ENCODE assay signal across 28 mouse cellular contexts in genomic region chr12:100330234-100330633, GRCm38 (mm10).
A peak's percentile ranks its signal among the peaks of the same experiment; 100 is the strongest.
DNase-seq lines count a peak whose midpoint lies in the region; ATAC-seq and TF ChIP-seq lines count a peak whose summit lies in the region.
"Had no signal": no experiment of that assay in that cellular context is flagged by ENCODE, and none has a peak within 500 bp of the region (broad histone marks: within the 10 kb centered on the region; RNA-seq: fewer than 3 reads in every experiment).

No protein-coding gene starts in this region.

- TF ChIP-seq EP300 in liver, postnatal 0 days (IDR thresholded peaks at IDR 0.05; ENCODE audit: low read depth) = no peak

- WGBS in liver, postnatal 0 days (ENCODE audit: insufficient replicate concordance) = 85% methylated on average over 8 of the region's 8 CpGs
- WGBS in kidney, adult 2 months = 87% methylated on average over 8 of the region's 8 CpGs

- peak overlapping the region; percentile 59 for H3K27ac ChIP-seq in left cerebral cortex, adult 2 months
- H3K27ac ChIP-seq in cortical plate, adult 2 months (ENCODE audit: insufficient read depth, low read length) = 0 out of 2 replicates have a peak overlapping the region, but pooled peaks have one; percentile 32
- H3K27ac ChIP-seq in liver, postnatal 0 days (ENCODE audit: low read depth) = no peak overlapping the region
- H3K27ac ChIP-seq in kidney, adult 2 months (ENCODE audit: insufficient read depth, low read depth, low read length) = no peak overlapping the region
- H3K27ac ChIP-seq: embryonic facial prominence, embryonic 12.5 days; embryonic facial prominence, embryonic 15.5 days; forebrain, embryonic 12.5 days; heart, embryonic 15.5 days; hindbrain, embryonic 10.5 days; hindbrain, embryonic 13.5 days had no signal

- intact Hi-C loops in left cerebral cortex, adult 2 months (cut with DNase I) = no loop called here

- H3K4me2 ChIP-seq in liver, postnatal 0 days (ENCODE audit: low read depth, low read length) = no peak overlapping the region
- H3K4me2 ChIP-seq: embryonic facial prominence, embryonic 12.5 days; embryonic facial prominence, embryonic 15.5 days; forebrain, embryonic 12.5 days; heart, embryonic 12.5 days; heart, embryonic 15.5 days; hindbrain, embryonic 13.5 days had no signal

- H3K36me3 ChIP-seq in liver, postnatal 0 days (replicated peaks; ENCODE audit: insufficient read depth, low read length) = peaks cover 3% of the 10 kb centered on the region; the same call in 1 of the 2 replicates
- no peaks in the 10 kb centered on the region for H3K36me3 ChIP-seq in kidney, adult 2 months (ENCODE audit: control insufficient read depth, insufficient read depth, low read length)

- H3K4me1 ChIP-seq in cortical plate, adult 2 months (ENCODE audit: control insufficient read depth, insufficient read depth, low read length) = peaks cover 11% of the 10 kb centered on the region
- H3K4me1 ChIP-seq in liver, postnatal 0 days (ENCODE audit: insufficient read depth) = no peaks in the 10 kb centered on the region
- no peaks in the 10 kb centered on the region for H3K4me1 ChIP-seq in kidney, adult 2 months (ENCODE audit: control insufficient read depth, insufficient read depth, low read length)
- H3K4me1 ChIP-seq: embryonic facial prominence, embryonic 12.5 days; embryonic facial prominence, embryonic 15.5 days; forebrain, embryonic 12.5 days; heart, embryonic 12.5 days; heart, embryonic 15.5 days had no signal

- no peak for ATAC-seq in liver, postnatal 0 days
- ATAC-seq: activated CD4-positive, CD25-positive, alpha-beta regulatory T cell, adult 4 months; forebrain, postnatal 0 days; hindbrain, embryonic 16.5 days had no signal

- TF ChIP-seq POLR2A in cortical plate, adult 2 months (IDR thresholded peaks at IDR 0.05; ENCODE audit: extremely low read depth, insufficient read depth, low read length) = no peak
- no peak for TF ChIP-seq POLR2A in kidney, adult 2 months (IDR thresholded peaks at IDR 0.05; ENCODE audit: low read depth, low read length)

- TF ChIP-seq CTCF in left cerebral cortex, adult 2 months (IDR thresholded peaks at IDR 0.05) = no peak
- TF ChIP-seq CTCF in cortical plate, adult 2 months (IDR thresholded peaks at IDR 0.05; ENCODE audit: extremely low read depth, insufficient read depth, low read length) = no peak
- no peak for TF ChIP-seq CTCF in liver, postnatal 0 days (IDR thresholded peaks at IDR 0.05; ENCODE audit: low read depth)
- no peak for TF ChIP-seq CTCF in kidney, adult 2 months (conservative IDR thresholded peaks at IDR 0.05; ENCODE audit: insufficient read depth, insufficient read length, low read depth, low read length)

- no peaks in the 10 kb centered on the region for H3K27me3 ChIP-seq in liver, postnatal 0 days (ENCODE audit: insufficient read depth, low read length)
- no peaks in the 10 kb centered on the region for H3K27me3 ChIP-seq in kidney, adult 2 months (replicated peaks; ENCODE audit: control insufficient read depth, insufficient read depth, low read length)
- H3K27me3 ChIP-seq: embryonic facial prominence, embryonic 12.5 days; embryonic facial prominence, embryonic 15.5 days; forebrain, embryonic 12.5 days; heart, embryonic 12.5 days; heart, embryonic 15.5 days; hindbrain, embryonic 13.5 days had no signal

- H3K4me3 ChIP-seq in left cerebral cortex, adult 2 months = no peak overlapping the region
- H3K4me3 ChIP-seq in cortical plate, adult 2 months (ENCODE audit: insufficient read depth, low read length) = no peak overlapping the region
- no peak overlapping the region for H3K4me3 ChIP-seq in liver, postnatal 0 days (ENCODE audit: low read depth, low read length)
- H3K4me3 ChIP-seq in kidney, adult 2 months (ENCODE audit: insufficient read depth, low read depth, low read length) = no peak overlapping the region
- H3K4me3 ChIP-seq: embryonic facial prominence, embryonic 12.5 days; embryonic facial prominence, embryonic 15.5 days; forebrain, embryonic 12.5 days; gastrocnemius, adult 2 months; heart, embryonic 12.5 days; heart, embryonic 15.5 days; hindbrain, embryonic 10.5 days; hindbrain, embryonic 13.5 days had no signal

- H3K9ac ChIP-seq in liver, postnatal 0 days (replicated peaks) = no peak overlapping the region
- H3K9ac ChIP-seq: embryonic facial prominence, embryonic 12.5 days; embryonic facial prominence, embryonic 15.5 days; forebrain, embryonic 12.5 days; forebrain, postnatal 0 days; heart, embryonic 12.5 days; heart, embryonic 15.5 days; hindbrain, embryonic 13.5 days had no signal

- no peaks in the 10 kb centered on the region for H3K9me3 ChIP-seq in liver, postnatal 0 days (ENCODE audit: low read length)
- H3K9me3 ChIP-seq: embryonic facial prominence, embryonic 12.5 days; embryonic facial prominence, embryonic 15.5 days; forebrain, embryonic 12.5 days; heart, embryonic 12.5 days; heart, embryonic 15.5 days; hindbrain, embryonic 10.5 days; hindbrain, embryonic 13.5 days had no signal

- no peak for DNase-seq in left cerebral cortex, adult 2 months (ENCODE audit: extremely low spot score in 1 of 2, low spot score in 2 of 2)
- DNase-seq in left cerebral cortex, adult 9 months (ENCODE audit: low spot score in 2 of 2) = no peak
- peak; percentile 45 for DNase-seq in 3T3-L1 (ENCODE audit: low read depth, low spot score)
- DNase-seq in NIH3T3 (ENCODE audit: low read depth) = peak; percentile 81
- no peak for DNase-seq in liver, postnatal 0 days
- no peak for DNase-seq in ovary, postnatal 14 days (ENCODE audit: low spot score)
- no peak for DNase-seq in kidney, adult 2 months
- DNase-seq: adrenal gland, postnatal 10 days; adrenal gland, postnatal 36 days; cerebellum, adult 18-20 months; cerebellum, adult 9-10 months; cerebellum, postnatal 14 days; forebrain, postnatal 0 days; gastrocnemius, adult 2 months; gastrocnemius, postnatal 14 days; heart, adult 18-20 months; heart, postnatal 10 days; heart, postnatal 36 days had no signal

Comparison
In these comparisons a context has a peak if more than half of its experiments do, and no peak if none do; other contexts are left out.
1. DNase-seq: peak in 3T3-L1 (single experiment) and NIH3T3 (single experiment); none in left cerebral cortex, adult 2 months (0 of 2), left cerebral cortex, adult 9 months (0 of 2), liver, postnatal 0 days (single experiment), ovary, postnatal 14 days (single experiment) and kidney, adult 2 months (single experiment).
2. H3K27ac ChIP-seq: peak in left cerebral cortex, adult 2 months (single experiment) and cortical plate, adult 2 months (single experiment); none in liver, postnatal 0 days (single experiment) and kidney, adult 2 months (single experiment).